Mouse (Mus musculus): ENCODE results near the gene Spata1. TPM values are rescaled to one million over a fixed set of nuclear protein-coding genes. Genes with fewer than 3 reads are reported as not detected.

The Spata1 gene
- polyA plus RNA-seq (2016; fragmentation: Nextera tagmentation; extraction: Ambion mirVana): 5.0 and 5.4 TPM in 2 replicates

GRCm38 (mm10) chr3:146499431-146500002, at the start of gene Spata1, which contains the start of gene Gng5:
TSS of gene Spata1 (minus strand) at chr3:146499753.
TSS of gene Gng5 (plus strand) at chr3:146499807.
- Histone ChIP-seq H3K36me3 (peaks cover 13% of the 10 kb centered on the region), H3K4me3 (peak within 1 kb of the TSS; percentile 78), H3K27ac (peak within 1 kb of the TSS; percentile 99), H3K4me1 (peaks cover 26% of the 10 kb centered on the region), H3K9me3 (no peaks in the 10 kb centered on the region), H3K27me3 (ENCODE audit: insufficient read depth, poor library complexity, severe bottlenecking) (no peaks in the 10 kb centered on the region)
- peak; percentile 93 for DNase-seq (ENCODE audit: low spot score)
- under 1% methylated on average over 60 of the region's 88 CpGs for WGBS

- H3K9me3 ChIP-seq: no peaks in the 10 kb centered on the region
- H3K27ac ChIP-seq: no peak overlapping the region
- H3K36me3 ChIP-seq: no peaks in the 10 kb centered on the region
- DNase-seq (ENCODE audit: low spot score): no peak
- no peaks in the 10 kb centered on the region for H3K27me3 ChIP-seq (ENCODE audit: insufficient read depth, poor library complexity, severe bottlenecking)
- 0 out of 2 replicates have a peak, but pooled peaks cover 3% of the 10 kb centered on the region for H3K4me1 ChIP-seq
- no peak overlapping the region for H3K4me3 ChIP-seq
- 38% methylated on average over 1 of the region's 1 CpGs for WGBS
Measured at GRCm38 (mm10) chr3:146543632-146544031, 44.1 kb upstream of the Spata1 start.

- Histone ChIP-seq H3K9me3 (no peaks in the 10 kb centered on the region), H3K36me3 (no peaks in the 10 kb centered on the region), H3K27me3 (ENCODE audit: insufficient read depth, poor library complexity, severe bottlenecking) (no peaks in the 10 kb centered on the region), H3K27ac (no peak overlapping the region), H3K4me3 (no peak overlapping the region), H3K4me1 (0 out of 2 replicates have a peak, but pooled peaks cover 3% of the 10 kb centered on the region)
- no peak for DNase-seq (ENCODE audit: low spot score)
- WGBS: 75% methylated on average over 4 of the region's 4 CpGs
Measured at GRCm38 (mm10) chr3:146540521-146541273, 41.1 kb upstream of the Spata1 start.

- 63% methylated on average over 6 of the region's 6 CpGs for WGBS
- no peaks in the 10 kb centered on the region for H3K4me1 ChIP-seq
Measured at GRCm38 (mm10) chr3:146534986-146535385, 35.4 kb upstream of the Spata1 start.

GRCm38 (mm10) chr3:146528335-146528734, 28.8 kb upstream of the Spata1 start:
- no peak overlapping the region for H3K4me3 ChIP-seq
- H3K27ac ChIP-seq: no peak overlapping the region
- H3K27me3 ChIP-seq (ENCODE audit: insufficient read depth, poor library complexity, severe bottlenecking): no peaks in the 10 kb centered on the region
- H3K4me1 ChIP-seq: no peaks in the 10 kb centered on the region
- no peak for DNase-seq (ENCODE audit: low spot score)
- H3K9me3 ChIP-seq: no peaks in the 10 kb centered on the region
- 39% methylated on average over 2 of the region's 2 CpGs for WGBS
- no peaks in the 10 kb centered on the region for H3K36me3 ChIP-seq

More at GRCm38 (mm10) chr3:146534986-146535385, 35.4 kb upstream of the Spata1 start:
- no peak overlapping the region for H3K27ac ChIP-seq
- DNase-seq (ENCODE audit: low spot score): no peak
- no peaks in the 10 kb centered on the region for H3K27me3 ChIP-seq (ENCODE audit: insufficient read depth, poor library complexity, severe bottlenecking)
- no peaks in the 10 kb centered on the region for H3K9me3 ChIP-seq
- H3K36me3 ChIP-seq: no peaks in the 10 kb centered on the region
- no peak overlapping the region for H3K4me3 ChIP-seq

- 9% methylated on average over 8 of the region's 8 CpGs for WGBS
- no peak for DNase-seq (ENCODE audit: low spot score)
- H3K27ac ChIP-seq: peak overlapping the region; percentile 97
- H3K36me3 ChIP-seq: peaks cover 23% of the 10 kb centered on the region
- peak overlapping the region; percentile 80 for H3K4me3 ChIP-seq
- H3K27me3 ChIP-seq (ENCODE audit: insufficient read depth, poor library complexity, severe bottlenecking): no peaks in the 10 kb centered on the region
- H3K9me3 ChIP-seq: no peaks in the 10 kb centered on the region
- peaks cover 2% of the 10 kb centered on the region; the same call in 1 of the 2 replicates for H3K4me1 ChIP-seq
Measured at GRCm38 (mm10) chr3:146521652-146522020, 22.1 kb upstream of the Spata1 start.

- H3K9me3 ChIP-seq: no peaks in the 10 kb centered on the region
- peaks cover 26% of the 10 kb centered on the region for H3K36me3 ChIP-seq
- H3K27ac ChIP-seq: peak within 1 kb of the TSS; percentile 97
- H3K4me3 ChIP-seq: peak within 1 kb of the TSS; percentile 80
- no peaks in the 10 kb centered on the region for H3K27me3 ChIP-seq (ENCODE audit: insufficient read depth, poor library complexity, severe bottlenecking)
- WGBS: under 1% methylated on average over 66 of the region's 82 CpGs
- H3K4me1 ChIP-seq: peaks cover 2% of the 10 kb centered on the region; the same call in 1 of the 2 replicates
- DNase-seq (ENCODE audit: low spot score): peak; percentile 97
Measured at GRCm38 (mm10) chr3:146520798-146521651, 21.5 kb upstream of the Spata1 start, which contains the start of gene Rpf1. TSS of gene Rpf1 (minus strand) at chr3:146521429.

GRCm38 (mm10) chr3:146520226-146520797, 20.8 kb upstream of the Spata1 start:
- peak overlapping the region; percentile 80 for H3K4me3 ChIP-seq
- no peaks in the 10 kb centered on the region for H3K27me3 ChIP-seq (ENCODE audit: insufficient read depth, poor library complexity, severe bottlenecking)
- no peak for DNase-seq (ENCODE audit: low spot score)
- H3K4me1 ChIP-seq: peaks cover 2% of the 10 kb centered on the region; the same call in 1 of the 2 replicates
- H3K36me3 ChIP-seq: peaks cover 33% of the 10 kb centered on the region
- peak overlapping the region; percentile 97 for H3K27ac ChIP-seq
- WGBS: 40% methylated on average over 5 of the region's 5 CpGs
- H3K9me3 ChIP-seq: no peaks in the 10 kb centered on the region

GRCm38 (mm10) chr3:146506711-146507110, 7.2 kb upstream of the Spata1 start:
- 94% methylated on average over 7 of the region's 7 CpGs for WGBS
- Histone ChIP-seq H3K4me1 (peaks cover 19% of the 10 kb centered on the region), H3K27me3 (ENCODE audit: insufficient read depth, poor library complexity, severe bottlenecking) (no peaks in the 10 kb centered on the region), H3K9me3 (no peaks in the 10 kb centered on the region), H3K27ac (no peak overlapping the region), H3K36me3 (peaks cover 76% of the 10 kb centered on the region), H3K4me3 (no peak overlapping the region)
- no peak for DNase-seq (ENCODE audit: low spot score)

- Histone ChIP-seq H3K27me3 (ENCODE audit: insufficient read depth, poor library complexity, severe bottlenecking) (no peaks in the 10 kb centered on the region), H3K9me3 (no peaks in the 10 kb centered on the region), H3K27ac (no peak overlapping the region), H3K4me3 (peak overlapping the region; percentile 78), H3K4me1 (peaks cover 26% of the 10 kb centered on the region), H3K36me3 (peaks cover 30% of the 10 kb centered on the region)
- DNase-seq (ENCODE audit: low spot score): no peak
- WGBS: 55% methylated on average over 5 of the region's 5 CpGs
Measured at GRCm38 (mm10) chr3:146501601-146502123, 2.1 kb upstream of the Spata1 start.

- no peak for DNase-seq (ENCODE audit: low spot score)
- H3K36me3 ChIP-seq: peaks cover 22% of the 10 kb centered on the region
- no peaks in the 10 kb centered on the region for H3K9me3 ChIP-seq
- H3K27ac ChIP-seq: peak overlapping the region; percentile 99
- WGBS: 8% methylated on average over 5 of the region's 5 CpGs
- H3K27me3 ChIP-seq (ENCODE audit: insufficient read depth, poor library complexity, severe bottlenecking): no peaks in the 10 kb centered on the region
- H3K4me1 ChIP-seq: peaks cover 26% of the 10 kb centered on the region
- H3K4me3 ChIP-seq: peak overlapping the region; percentile 78
Measured at GRCm38 (mm10) chr3:146500810-146501201, 1.3 kb upstream of the Spata1 start.

All from heart, embryonic 10.5 days (tissue).